Mouse (Mus musculus) brain, embryonic 14.5 days (tissue): ENCODE measurements around the gene Krtcap2.

Source experiments
- CTCF ChIP-seq: fragments of 200-500 bp; IDR thresholded peaks from 2 replicates; pipeline ENCODE4 v1.5.1; 2012; ENCODE audit warnings: inconsistent platforms, mild to moderate bottlenecking, moderate library complexity, borderline replicate concordance; ENCODE audit not compliant: insufficient read depth, insufficient read length; ENCODE audit errors: extremely low read depth
- POLR2A ChIP-seq: fragments of 200-500 bp; IDR thresholded peaks from 2 replicates; pipeline ENCODE4 v1.6.1; 2012; ENCODE audit warnings: mild to moderate bottlenecking, inconsistent platforms, borderline replicate concordance; ENCODE audit not compliant: poor library complexity, insufficient read depth, insufficient read length, severe bottlenecking; ENCODE audit errors: extremely low read depth

DNA sequence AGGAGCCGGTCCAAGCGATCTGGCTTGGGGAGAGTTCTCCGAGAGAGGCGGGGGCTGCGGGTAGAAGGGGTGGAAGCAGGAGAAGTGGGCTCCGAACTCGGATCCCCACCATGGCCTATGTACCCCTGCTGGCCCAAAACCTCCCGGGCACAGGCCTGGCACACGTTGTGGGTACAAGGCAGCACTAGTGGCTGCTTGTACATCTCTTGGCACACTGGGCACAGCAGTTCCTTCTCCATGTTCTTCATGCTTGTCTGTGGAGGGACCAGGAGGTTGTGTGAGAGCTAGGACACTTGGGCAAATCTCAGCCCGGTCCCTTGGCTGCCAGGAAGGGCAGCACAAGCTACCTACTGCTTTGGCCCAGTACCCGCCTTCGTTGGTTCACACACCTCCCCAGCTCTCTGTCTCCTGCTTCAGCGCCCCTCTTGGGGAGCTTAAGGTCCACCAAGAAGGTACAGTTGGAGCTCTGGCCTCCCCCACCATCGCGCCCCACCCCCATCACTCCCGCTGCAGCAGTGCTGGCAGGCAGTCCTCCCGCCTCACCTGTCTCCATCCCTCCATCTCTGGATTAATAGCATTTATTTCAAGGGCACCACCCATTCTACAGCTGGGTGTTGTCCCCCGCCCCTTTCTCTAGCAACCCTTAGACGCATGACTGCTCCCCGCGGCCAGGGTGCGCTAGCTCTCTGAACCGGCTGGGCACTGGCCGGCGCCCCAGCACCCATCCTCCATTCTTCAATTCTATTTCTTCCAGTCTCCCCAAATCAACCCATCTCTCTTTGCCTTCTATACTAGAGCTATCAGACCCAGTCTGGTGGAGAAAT, 1.4 kb upstream of the Krtcap2 start:
- TF ChIP-seq CTCF (peak; percentile 31; the same call in 1 of the 2 replicates), POLR2A (no peak)
